Mouse (Mus musculus): ENCODE measurements around the gene Lct. TPM values are rescaled to one million over a fixed set of nuclear protein-coding genes. Genes with fewer than 3 reads are reported as not detected.

The Lct gene
- total RNA-seq, 1 experiment: 0.18 TPM

DNA sequence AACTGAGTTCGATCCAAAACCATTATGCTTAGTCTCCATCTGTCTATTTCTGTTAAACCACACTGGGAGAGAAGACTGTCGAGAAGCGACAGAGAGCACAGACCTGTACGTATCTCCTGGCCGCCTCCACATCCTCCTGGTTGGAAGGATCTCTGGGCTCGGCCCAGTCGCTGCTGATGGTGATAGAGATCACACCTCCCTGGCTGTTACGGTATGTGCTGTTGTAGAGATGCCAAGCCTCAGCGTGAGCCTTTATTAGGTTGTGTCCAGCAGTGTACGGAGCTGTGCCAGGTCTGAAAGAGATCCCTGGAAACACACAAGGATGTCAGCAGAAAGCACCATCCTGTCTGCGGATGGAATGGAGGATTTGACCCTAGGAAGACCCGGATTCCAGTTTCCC is 34.6 kb downstream of the Lct start:
- Histone ChIP-seq H3K27ac (ENCODE audit: insufficient read depth, low read depth, low read length, poor library complexity, severe bottlenecking) (peak overlapping the region; percentile 5; the same call in 1 of the 2 replicates), H3K9me3 (ENCODE audit: control insufficient read depth, insufficient read depth, low read depth, low read length) (no peaks in the 10 kb centered on the region), H3K4me1 (ENCODE audit: control insufficient read depth in 2 of 2, insufficient read depth in 2 of 2, low read length in 2 of 2, poor library complexity in 1 of 2) (no peaks in the 10 kb centered on the region; a peak in 1 of 4 replicates), H3K4me3 (ENCODE audit: insufficient read depth in 1 of 2, low read depth in 1 of 2, low read length in 2 of 2, poor library complexity in 1 of 2, severe bottlenecking in 1 of 2) (no peak overlapping the region), H3K9ac (ENCODE audit: insufficient read depth, low read depth, low read length, poor library complexity, severe bottlenecking) (no peak overlapping the region), H3K36me3 (ENCODE audit: control insufficient read depth, insufficient read depth, low read length, poor library complexity, severe bottlenecking) (no peaks in the 10 kb centered on the region)
- no peak for DNase-seq (ENCODE audit: low read depth, low spot score)
- TF ChIP-seq MAFK (IDR thresholded peaks at IDR 0.05; ENCODE audit: insufficient read depth, low read depth, low read length): no peak
- in situ Hi-C loops (cut with MboI; ENCODE audit: low sequenced_read_pairs in 2 of 2, unreplicated experiment in 2 of 2): loop anchor here in 1 of 2 experiments (25.0 kb wide), 1 partner anchor 544 kb away; no protein-coding TSS in a partner anchor

DNA sequence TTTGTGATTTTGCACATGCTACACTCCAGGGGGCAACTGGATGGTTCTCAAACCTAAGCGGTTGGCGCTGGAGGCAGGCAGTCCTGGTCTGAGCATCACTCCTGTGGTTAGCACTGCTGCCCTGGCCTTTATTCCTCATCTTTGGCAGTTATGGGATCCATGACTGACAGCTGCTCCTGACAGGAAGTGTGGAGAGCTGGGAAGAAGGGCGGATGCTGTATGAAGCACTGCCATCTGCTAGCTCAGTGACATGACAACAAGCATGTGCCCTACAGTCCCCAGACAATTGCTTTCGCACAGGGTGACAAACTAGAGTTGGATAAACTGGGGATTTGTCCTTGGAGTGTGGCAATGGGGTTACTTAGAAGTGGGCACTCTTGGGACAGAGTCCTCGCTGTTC is 37.8 kb downstream of the Lct start:
- H3K9ac ChIP-seq (ENCODE audit: insufficient read depth, low read depth, low read length, poor library complexity, severe bottlenecking): no peak overlapping the region
- TF ChIP-seq HCFC1 (IDR thresholded peaks at IDR 0.05; ENCODE audit: borderline replicate concordance, insufficient read depth, low read length) (no peak), CHD2 (IDR thresholded peaks at IDR 0.05; ENCODE audit: low read depth, low read length) (no peak), ZC3H11A (IDR thresholded peaks at IDR 0.05; ENCODE audit: borderline replicate concordance, low read depth, low read length) (no peak), MAFK (IDR thresholded peaks at IDR 0.05; ENCODE audit: insufficient read depth, low read depth, low read length) (no peak), ZNF384 (IDR thresholded peaks at IDR 0.05; ENCODE audit: low read depth, low read length) (no peak)
- H3K27ac ChIP-seq (ENCODE audit: insufficient read depth, low read depth, low read length, poor library complexity, severe bottlenecking): no peak overlapping the region
- in situ Hi-C loops (cut with MboI; ENCODE audit: low sequenced_read_pairs in 2 of 2, unreplicated experiment in 2 of 2): loop anchor here in 1 of 2 experiments (25.0 kb wide), 1 partner anchor 547 kb away; no protein-coding TSS in a partner anchor
- H3K36me3 ChIP-seq (ENCODE audit: control insufficient read depth, insufficient read depth, low read length, poor library complexity, severe bottlenecking): no peaks in the 10 kb centered on the region
- no peaks in the 10 kb centered on the region for H3K9me3 ChIP-seq (ENCODE audit: control insufficient read depth, insufficient read depth, low read depth, low read length)
- no peak for DNase-seq (ENCODE audit: low read depth, low spot score)
- H3K4me1 ChIP-seq (ENCODE audit: control insufficient read depth in 2 of 2, insufficient read depth in 2 of 2, low read length in 2 of 2, poor library complexity in 1 of 2): no peaks in the 10 kb centered on the region; a peak in 1 of 4 replicates
- H3K4me3 ChIP-seq (ENCODE audit: insufficient read depth in 1 of 2, low read depth in 1 of 2, low read length in 2 of 2, poor library complexity in 1 of 2, severe bottlenecking in 1 of 2): no peak overlapping the region

GRCm38 (mm10) chr1:128285136-128285535 is 43.0 kb downstream of the Lct start:
- TF ChIP-seq HCFC1 (IDR thresholded peaks at IDR 0.05; ENCODE audit: borderline replicate concordance, insufficient read depth, low read length) (no peak), ZNF384 (IDR thresholded peaks at IDR 0.05; ENCODE audit: low read depth, low read length) (no peak), ZC3H11A (IDR thresholded peaks at IDR 0.05; ENCODE audit: borderline replicate concordance, low read depth, low read length) (no peak), CHD2 (IDR thresholded peaks at IDR 0.05; ENCODE audit: low read depth, low read length) (no peak), MAFK (IDR thresholded peaks at IDR 0.05; ENCODE audit: insufficient read depth, low read depth, low read length) (no peak)
- Histone ChIP-seq H3K9ac (ENCODE audit: insufficient read depth, low read depth, low read length, poor library complexity, severe bottlenecking) (peak overlapping the region; percentile 21; the same call in 1 of the 2 replicates), H3K9me3 (ENCODE audit: control insufficient read depth, insufficient read depth, low read depth, low read length) (no peaks in the 10 kb centered on the region), H3K4me3 (ENCODE audit: insufficient read depth in 1 of 2, low read depth in 1 of 2, low read length in 2 of 2, poor library complexity in 1 of 2, severe bottlenecking in 1 of 2) (no peak overlapping the region), H3K36me3 (ENCODE audit: control insufficient read depth, insufficient read depth, low read length, poor library complexity, severe bottlenecking) (no peaks in the 10 kb centered on the region; the same call in 1 of the 2 replicates), H3K27ac (ENCODE audit: insufficient read depth, low read depth, low read length, poor library complexity, severe bottlenecking) (no peak overlapping the region), H3K4me1 (ENCODE audit: control insufficient read depth in 2 of 2, insufficient read depth in 2 of 2, low read length in 2 of 2, poor library complexity in 1 of 2) (no peaks in the 10 kb centered on the region)
- DNase-seq (ENCODE audit: low read depth, low spot score): no peak
- in situ Hi-C loops (cut with MboI; ENCODE audit: low sequenced_read_pairs in 2 of 2, unreplicated experiment in 2 of 2): loop anchor here (10.0 to 25.0 kb wide), 2 partner anchors 540 to 552 kb away; no protein-coding TSS in a partner anchor

DNA sequence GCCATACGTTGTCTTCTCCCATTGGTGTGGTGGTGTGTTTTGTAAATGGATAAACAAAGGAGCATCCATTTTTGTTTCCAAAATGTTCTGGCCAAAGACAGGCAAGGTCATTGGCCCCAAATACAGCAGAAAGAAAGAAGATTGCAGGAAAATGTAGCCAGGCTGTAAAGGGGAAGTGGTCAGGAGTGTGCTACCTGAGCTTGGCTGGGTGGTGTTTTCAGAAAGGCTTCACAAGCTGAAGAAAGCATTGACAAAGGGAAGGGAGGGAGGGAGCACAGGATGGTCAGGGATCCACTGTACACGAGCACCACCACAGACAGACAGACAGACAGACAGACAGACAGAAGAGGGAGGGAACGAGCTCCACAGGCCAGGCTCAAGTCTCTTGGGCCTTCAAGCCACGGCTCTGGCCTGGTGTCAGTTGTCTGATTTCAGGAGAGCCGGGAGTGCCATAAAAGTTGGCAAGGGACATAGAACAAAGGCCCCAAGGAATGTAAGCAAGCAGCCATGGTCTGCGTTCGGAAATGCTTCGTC is 43.9 kb downstream of the Lct start:
- no peaks in the 10 kb centered on the region; the same call in 1 of the 2 replicates for H3K36me3 ChIP-seq (ENCODE audit: control insufficient read depth, insufficient read depth, low read length, poor library complexity, severe bottlenecking)
- H3K9me3 ChIP-seq (ENCODE audit: control insufficient read depth, insufficient read depth, low read depth, low read length): no peaks in the 10 kb centered on the region
- in situ Hi-C loops (cut with MboI; ENCODE audit: low sequenced_read_pairs in 2 of 2, unreplicated experiment in 2 of 2): loop anchor here (10.0 to 25.0 kb wide), 2 partner anchors 541 to 553 kb away; no protein-coding TSS in a partner anchor
- no peak for TF ChIP-seq HCFC1 (IDR thresholded peaks at IDR 0.05; ENCODE audit: borderline replicate concordance, insufficient read depth, low read length)
- no peak for TF ChIP-seq MAFK (IDR thresholded peaks at IDR 0.05; ENCODE audit: insufficient read depth, low read depth, low read length)
- no peak for TF ChIP-seq ZNF384 (IDR thresholded peaks at IDR 0.05; ENCODE audit: low read depth, low read length)
- TF ChIP-seq CHD2 (IDR thresholded peaks at IDR 0.05; ENCODE audit: low read depth, low read length): no peak
- TF ChIP-seq ZC3H11A (IDR thresholded peaks at IDR 0.05; ENCODE audit: borderline replicate concordance, low read depth, low read length): no peak
- H3K4me3 ChIP-seq (ENCODE audit: insufficient read depth in 1 of 2, low read depth in 1 of 2, low read length in 2 of 2, poor library complexity in 1 of 2, severe bottlenecking in 1 of 2): no peak overlapping the region
- no peak overlapping the region for H3K27ac ChIP-seq (ENCODE audit: insufficient read depth, low read depth, low read length, poor library complexity, severe bottlenecking)
- no peak for DNase-seq (ENCODE audit: low read depth, low spot score)
- no peak overlapping the region for H3K9ac ChIP-seq (ENCODE audit: insufficient read depth, low read depth, low read length, poor library complexity, severe bottlenecking)
- no peaks in the 10 kb centered on the region for H3K4me1 ChIP-seq (ENCODE audit: control insufficient read depth in 2 of 2, insufficient read depth in 2 of 2, low read length in 2 of 2, poor library complexity in 1 of 2)
